Mouse (Mus musculus) midbrain, embryonic 11.5 days (tissue): ENCODE results near the gene Gm20662. TPM values are rescaled to one million over a fixed set of nuclear protein-coding genes. Genes with fewer than 3 reads are reported as not detected.
"Not testable (repeated sequence)": the region's sequence is repeated elsewhere in the genome, so short reads cannot be mapped to it uniquely, and the experiment has no call there.

Source experiments
- ATAC-seq: fragments of 200-750 bp; cut with Nextera tagmentation; 2 replicates; pipeline ENCODE4 v1.8.0; 2017; ENCODE audit warnings: moderate TSS enrichment, moderate library complexity; ENCODE audit not compliant: low FRiP score
- DNase-seq: peaks from one replicate; pipeline ENCODE4 v3.0.0; 2015; ENCODE audit warnings: low spot score; ENCODE audit errors: missing footprints
- H3K27ac ChIP-seq: fragments of 300-500 bp; sonication (generic); 2 replicates; pipeline ENCODE4 v1.5.1; 2014; ENCODE audit warnings: low read depth, low read length
- H3K27me3 ChIP-seq: fragments of 300-500 bp; sonication (generic); 2 replicates; pipeline ENCODE4 v1.6.1; 2014; ENCODE audit warnings: mild to moderate bottlenecking, low read length, moderate library complexity, mixed read lengths; ENCODE audit not compliant: control insufficient read depth, insufficient read depth
- H3K36me3 ChIP-seq: fragments of 300-500 bp; sonication (generic); 2 replicates; pipeline ENCODE4 v1.6.1; 2014; ENCODE audit warnings: mild to moderate bottlenecking, low read length, moderate library complexity, mixed read lengths; ENCODE audit not compliant: control insufficient read depth, insufficient read depth
- H3K4me1 ChIP-seq: fragments of 300-500 bp; sonication (generic); 2 replicates; pipeline ENCODE4 v1.6.1; 2014; ENCODE audit warnings: low read length; ENCODE audit not compliant: control insufficient read depth, insufficient read depth
- H3K4me2 ChIP-seq: fragments of 300-500 bp; sonication (generic); 2 replicates; pipeline ENCODE4 v1.6.1; 2014; ENCODE audit warnings: mild to moderate bottlenecking, moderate library complexity
- H3K4me3 ChIP-seq: fragments of 300-500 bp; sonication (generic); 2 replicates; pipeline ENCODE4 v1.5.1; 2014; ENCODE audit warnings: low read depth, low read length
- H3K9ac ChIP-seq: fragments of 300-500 bp; sonication (generic); 2 replicates; pipeline ENCODE4 v1.6.1; 2014; ENCODE audit warnings: low read length
- H3K9me3 ChIP-seq: fragments of 300-500 bp; sonication (generic); 2 replicates; pipeline ENCODE4 v1.6.1; 2016; ENCODE audit warnings: low read length; ENCODE audit not compliant: control insufficient read depth
- WGBS: fragments of 180-500 bp; shearing (Covaris S2); extraction: QIAGEN DNeasy Blood & Tissue Kit; methylation state at CpG from one replicate; pipeline ENCODE4 v1.1.7; 2014; 5-methylcytosine and 5-hydroxymethylcytosine counted together
- polyA plus RNA-seq: library from polyadenylated mRNA; unstranded; fragments of >200 nt; fragmentation: Nextera tagmentation; extraction: Ambion mirVana; gene quantifications from 2 replicates; pipeline ENCODE4 v1.2.1, GENCODE M21; 2014

Gm20662 gene
- polyA plus RNA-seq, 1 experiment from 2014 or later: 0.82 TPM

- H3K9ac ChIP-seq: no peak overlapping the region
- no peak overlapping the region for H3K4me2 ChIP-seq
- H3K4me3 ChIP-seq: no peak overlapping the region
- no peaks in the 10 kb centered on the region for H3K9me3 ChIP-seq
- H3K27me3 ChIP-seq: no peaks in the 10 kb centered on the region
- no peak overlapping the region for H3K27ac ChIP-seq
- H3K36me3 ChIP-seq: no peaks in the 10 kb centered on the region
- ATAC-seq (no peak), DNase-seq (no peak)
- H3K4me1 ChIP-seq: no peaks in the 10 kb centered on the region
- 75% methylated on average over 2 of the region's 2 CpGs for WGBS
These were observed 1.7 kb upstream of the Gm20662 start for GRCm38 (mm10) chr9:107994464-107994863.

DNA sequence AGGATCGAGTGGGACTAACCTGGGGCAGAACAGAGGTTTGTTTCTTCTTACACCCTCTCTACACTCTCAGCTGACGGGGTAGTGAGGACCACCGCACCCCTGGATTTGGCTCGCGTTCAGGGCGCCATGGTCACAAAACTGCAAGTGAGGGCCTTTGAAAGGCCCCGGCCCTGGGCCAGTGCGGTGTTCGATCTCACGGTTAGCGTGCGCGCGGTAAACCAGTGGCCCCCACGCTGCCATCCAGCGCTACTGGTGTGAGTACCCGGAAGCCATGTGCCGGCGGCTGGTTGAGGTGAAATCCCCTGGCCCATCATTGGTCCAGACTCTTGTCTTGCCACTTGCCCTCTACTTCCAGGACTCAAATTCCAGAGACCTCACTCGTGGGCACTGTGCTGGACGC is 636 bp upstream of the Gm20662 start:
- Histone ChIP-seq H3K4me3 (no peak overlapping the region), H3K9me3 (no peaks in the 10 kb centered on the region), H3K27me3 (no peaks in the 10 kb centered on the region), H3K36me3 (no peaks in the 10 kb centered on the region), H3K4me1 (no peaks in the 10 kb centered on the region), H3K4me2 (no peak overlapping the region), H3K27ac (no peak overlapping the region), H3K9ac (no peak overlapping the region)
- ATAC-seq: no peak
- 90% methylated on average over 21 of the region's 21 CpGs for WGBS
- no peak for DNase-seq

DNA sequence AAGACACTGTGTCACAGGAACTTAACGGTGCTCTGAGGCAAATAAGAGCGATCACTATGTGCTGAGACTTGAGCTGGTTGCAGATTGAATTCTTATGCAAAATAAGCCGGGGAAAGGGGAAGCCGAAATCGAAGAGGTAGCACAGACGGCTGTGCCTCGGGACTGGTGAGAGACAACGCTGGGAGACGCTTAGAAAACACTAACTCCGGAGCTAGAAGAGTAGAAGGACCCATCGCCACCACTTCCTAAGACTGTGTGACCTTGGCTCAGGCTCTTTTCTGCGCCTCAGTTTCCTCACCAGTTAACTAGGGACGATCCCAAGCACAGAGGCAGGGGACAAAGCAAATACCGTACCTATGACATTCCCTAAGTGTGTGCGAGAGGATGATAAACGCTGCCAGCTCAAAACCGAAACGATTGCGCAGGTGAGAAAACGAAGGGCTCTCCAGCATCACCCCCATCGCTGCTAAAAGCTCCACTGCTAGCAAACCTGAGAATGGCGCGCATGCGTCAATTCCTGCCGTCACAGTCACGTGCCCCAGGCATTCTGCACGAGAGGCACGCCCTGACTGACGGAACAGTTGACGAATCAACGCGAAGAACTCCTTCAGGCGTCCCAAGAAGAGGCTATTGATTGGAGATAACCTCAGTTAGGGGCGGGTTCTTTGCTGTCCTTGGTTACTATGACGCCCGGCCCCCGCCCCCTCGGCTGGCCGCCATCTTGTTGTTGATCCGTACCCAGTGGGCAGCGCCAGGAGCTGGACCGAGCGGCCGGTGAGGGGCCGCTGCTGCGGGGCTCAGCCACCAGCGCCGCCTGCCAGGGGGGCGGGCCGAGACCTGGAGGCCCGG is 6.0 kb downstream of the Gm20662 start, which contains the start of gene Ip6k1:
Gene Ip6k1, plus strand, starts transcription at position 580 of the 849 bp plus-strand sequence.
- DNase-seq (peak; percentile 100), ATAC-seq (peak; percentile 100)
- peak within 1 kb of the TSS; percentile 73 for H3K27ac ChIP-seq
- H3K4me3 ChIP-seq: peak within 1 kb of the TSS; percentile 75
- WGBS: under 1% methylated on average over 49 of the region's 51 CpGs
- H3K4me2 ChIP-seq: peak within 1 kb of the TSS; percentile 81
- no peaks in the 10 kb centered on the region for H3K9me3 ChIP-seq
- H3K9ac ChIP-seq: peak within 1 kb of the TSS; percentile 93
- H3K4me1 ChIP-seq: peaks cover 9% of the 10 kb centered on the region
- no peaks in the 10 kb centered on the region for H3K27me3 ChIP-seq
- H3K36me3 ChIP-seq: no peaks in the 10 kb centered on the region

GRCm38 (mm10) chr9:108002778-108003530 is 6.8 kb downstream of the Gm20662 start:
- Histone ChIP-seq H3K27ac (peak overlapping the region; percentile 73), H3K9ac (peak overlapping the region; percentile 93), H3K4me2 (peak overlapping the region; percentile 81), H3K4me1 (peaks cover 9% of the 10 kb centered on the region), H3K27me3 (no peaks in the 10 kb centered on the region), H3K9me3 (no peaks in the 10 kb centered on the region), H3K36me3 (no peaks in the 10 kb centered on the region), H3K4me3 (peak overlapping the region; percentile 75)
- no peak for ATAC-seq
- 1% methylated on average over 50 of the region's 50 CpGs for WGBS
- DNase-seq: peak; percentile 95

DNA sequence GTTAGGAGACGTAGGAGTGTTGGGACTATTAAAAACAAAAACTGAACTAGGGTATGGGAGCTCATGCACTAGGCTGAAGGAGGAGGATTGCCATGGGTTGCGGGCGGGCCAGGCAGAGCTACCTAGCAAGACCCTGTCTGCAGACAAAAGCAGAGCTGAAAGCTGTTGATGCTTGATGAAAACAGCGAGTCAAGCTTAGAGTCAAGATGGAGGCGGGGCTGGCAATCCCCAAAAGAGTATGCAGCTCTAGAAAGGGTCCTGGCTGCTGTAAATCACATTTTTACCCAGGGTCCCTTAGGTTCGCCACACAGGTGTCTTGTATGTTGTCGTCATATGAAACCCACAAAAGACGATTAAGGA is 7.4 kb downstream of the Gm20662 start:
- WGBS: 25% methylated on average over 8 of the region's 8 CpGs
- Histone ChIP-seq H3K27me3 (no peaks in the 10 kb centered on the region), H3K36me3 (no peaks in the 10 kb centered on the region), H3K9ac (peak overlapping the region; percentile 93), H3K4me3 (peak overlapping the region; percentile 75), H3K4me1 (peaks cover 9% of the 10 kb centered on the region), H3K9me3 (no peaks in the 10 kb centered on the region), H3K27ac (no peak overlapping the region), H3K4me2 (peak overlapping the region; percentile 81)
- no peak for ATAC-seq
- no peak for DNase-seq

GRCm38 (mm10) chr9:108008041-108008440 is 11.9 kb downstream of the Gm20662 start:
- Histone ChIP-seq H3K4me3 (no peak overlapping the region), H3K9me3 (no peaks in the 10 kb centered on the region), H3K27ac (no peak overlapping the region), H3K36me3 (peaks cover 3% of the 10 kb centered on the region; the same call in 1 of the 2 replicates), H3K4me2 (no peak overlapping the region), H3K9ac (no peak overlapping the region), H3K27me3 (no peaks in the 10 kb centered on the region), H3K4me1 (peaks cover 9% of the 10 kb centered on the region)
- 91% methylated on average over 5 of the region's 5 CpGs for WGBS
- no peak for ATAC-seq
- no peak for DNase-seq

DNA sequence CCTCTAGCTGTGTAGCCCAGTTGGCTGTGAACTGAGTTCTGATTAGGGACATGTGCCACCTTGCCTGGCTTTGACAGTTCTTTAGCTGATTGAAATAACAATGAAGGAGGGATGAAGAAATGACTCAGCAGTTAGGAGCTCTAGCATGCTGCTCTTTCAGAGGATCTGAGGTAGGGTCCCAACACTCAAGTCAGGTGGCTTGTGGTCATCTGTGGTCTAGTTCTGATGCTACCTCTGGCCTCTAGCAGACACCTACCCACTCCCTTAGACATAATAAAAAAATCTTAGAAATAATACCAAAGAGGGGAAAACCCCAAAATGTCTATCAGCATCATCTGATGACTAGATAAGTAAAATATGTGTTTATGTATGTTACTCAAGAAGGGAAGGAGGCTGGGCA is 14.2 kb downstream of the Gm20662 start:
- Histone ChIP-seq H3K4me1 (no peaks in the 10 kb centered on the region), H3K27ac (no peak overlapping the region), H3K4me2 (no peak overlapping the region), H3K9me3 (no peaks in the 10 kb centered on the region), H3K36me3 (peaks cover 4% of the 10 kb centered on the region; the same call in 1 of the 2 replicates), H3K9ac (no peak overlapping the region), H3K4me3 (no peak overlapping the region), H3K27me3 (no peaks in the 10 kb centered on the region)
- no peak for DNase-seq
- ATAC-seq: no peak

DNA sequence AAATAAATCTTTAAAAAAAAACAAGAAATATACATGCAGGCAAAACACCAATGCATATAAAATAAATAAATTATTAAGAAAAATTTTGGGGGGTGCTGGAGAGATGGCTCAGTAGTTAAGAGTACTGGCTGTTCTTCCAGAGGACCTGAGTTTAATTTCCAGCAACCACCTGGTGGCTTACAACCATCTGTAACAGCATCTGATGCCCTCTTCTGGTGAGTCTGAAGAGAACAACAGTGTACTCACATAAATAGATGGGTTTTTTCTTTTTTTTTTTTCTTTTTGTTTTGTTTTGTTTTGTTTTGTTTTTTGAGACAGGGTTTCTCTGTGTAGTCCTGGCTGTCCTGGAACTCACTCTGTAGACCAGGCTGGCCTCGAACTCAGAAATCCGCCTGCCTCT is 17.4 kb downstream of the Gm20662 start:
- WGBS: 94% methylated on average over 2 of the region's 2 CpGs
- not testable (repeated sequence) for H3K4me3 ChIP-seq, H3K9me3 ChIP-seq, H3K27me3 ChIP-seq, H3K4me2 ChIP-seq, H3K4me1 ChIP-seq, H3K9ac ChIP-seq, DNase-seq, H3K36me3 ChIP-seq, ATAC-seq, H3K27ac ChIP-seq

DNA sequence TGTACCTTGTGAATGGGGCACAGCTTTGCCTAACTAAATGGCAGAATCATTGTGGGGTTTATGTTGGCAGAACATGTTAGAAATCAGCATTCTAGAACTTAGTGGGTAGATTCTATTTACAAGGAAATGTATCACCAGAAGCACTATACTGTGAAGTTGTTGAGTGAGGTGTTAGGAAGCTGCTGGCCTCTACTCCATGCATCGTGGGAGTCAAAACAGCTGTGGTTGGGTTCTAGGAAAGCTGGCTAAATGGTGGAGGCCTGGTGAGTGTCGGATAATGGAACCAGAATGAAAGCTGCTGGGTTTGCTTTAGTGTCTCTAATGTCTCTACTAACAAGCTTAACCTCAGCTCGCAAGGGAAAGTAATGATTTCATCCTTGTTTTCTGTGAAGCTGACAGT is 21.0 kb downstream of the Gm20662 start:
- Histone ChIP-seq H3K4me3 (no peak overlapping the region), H3K4me2 (no peak overlapping the region), H3K27me3 (no peaks in the 10 kb centered on the region), H3K36me3 (peaks cover 6% of the 10 kb centered on the region; the same call in 1 of the 2 replicates), H3K27ac (no peak overlapping the region), H3K9me3 (no peaks in the 10 kb centered on the region), H3K4me1 (no peaks in the 10 kb centered on the region), H3K9ac (no peak overlapping the region)
- ATAC-seq (no peak), DNase-seq (no peak)
- 90% methylated on average over 3 of the region's 3 CpGs for WGBS
